Mouse (Mus musculus): ENCODE measurements around the gene H2-Q1.
"Not testable (repeated sequence)": the region's sequence is repeated elsewhere in the genome, so short reads cannot be mapped to it uniquely, and the experiment has no call there.

DNA sequence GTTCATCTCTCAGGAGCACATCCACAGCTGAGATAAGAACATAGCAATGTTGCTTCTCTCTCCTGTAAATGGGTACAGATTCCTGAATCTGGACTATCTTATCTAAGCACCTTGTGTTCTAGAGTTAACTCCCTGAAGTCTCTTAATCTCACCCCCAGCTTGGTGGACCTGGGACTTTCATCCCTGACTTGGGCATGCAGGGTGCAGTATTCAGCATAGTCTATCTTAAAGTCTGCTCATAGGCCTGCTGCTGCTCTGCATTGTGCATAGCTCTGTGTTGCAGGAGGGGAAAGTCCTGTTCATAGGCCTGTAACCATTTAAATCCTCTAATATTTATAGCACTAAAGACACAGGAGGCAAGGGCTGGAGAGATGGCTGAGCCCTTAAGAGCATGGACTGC lies 5.8 kb downstream of the H2-Q1 start:
- TF ChIP-seq CTCF, EP300 (IDR thresholded peaks at IDR 0.05): not testable (repeated sequence)

Measured in lung, postnatal 0 days (tissue).